Mouse (Mus musculus) right cerebral cortex, adult 2 months (tissue): Measurements from ENCODE around the gene Gm37240.

Experiments used
- DNase-seq, 2 experiments: peaks; one replicate each; pipeline ENCODE4 v3.0.0; 2021 to 2022; ENCODE audit warnings: low spot score in 2 of 2

The Gm37240 gene

DNA sequence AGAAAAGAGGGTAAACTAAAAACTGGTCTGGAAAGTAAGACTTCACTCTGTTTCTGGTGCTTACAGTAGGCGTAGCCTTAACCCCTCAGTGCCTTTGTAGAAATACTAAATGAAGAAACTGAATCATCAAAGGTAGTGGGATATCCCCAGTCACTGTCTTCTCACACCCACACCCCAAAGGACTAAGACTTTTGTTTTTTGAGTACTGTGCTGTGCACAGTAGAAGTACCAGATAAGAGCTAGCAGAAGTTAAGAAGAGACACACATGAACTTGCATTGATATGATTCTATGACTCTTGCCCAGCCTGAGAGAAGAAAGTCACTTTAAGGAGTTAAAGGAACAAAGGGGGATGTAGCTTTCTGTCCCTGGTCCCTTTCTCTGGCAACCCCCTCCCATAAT, 1409.8 kb downstream of the Gm37240 start:
- DNase-seq, result no peak

DNA sequence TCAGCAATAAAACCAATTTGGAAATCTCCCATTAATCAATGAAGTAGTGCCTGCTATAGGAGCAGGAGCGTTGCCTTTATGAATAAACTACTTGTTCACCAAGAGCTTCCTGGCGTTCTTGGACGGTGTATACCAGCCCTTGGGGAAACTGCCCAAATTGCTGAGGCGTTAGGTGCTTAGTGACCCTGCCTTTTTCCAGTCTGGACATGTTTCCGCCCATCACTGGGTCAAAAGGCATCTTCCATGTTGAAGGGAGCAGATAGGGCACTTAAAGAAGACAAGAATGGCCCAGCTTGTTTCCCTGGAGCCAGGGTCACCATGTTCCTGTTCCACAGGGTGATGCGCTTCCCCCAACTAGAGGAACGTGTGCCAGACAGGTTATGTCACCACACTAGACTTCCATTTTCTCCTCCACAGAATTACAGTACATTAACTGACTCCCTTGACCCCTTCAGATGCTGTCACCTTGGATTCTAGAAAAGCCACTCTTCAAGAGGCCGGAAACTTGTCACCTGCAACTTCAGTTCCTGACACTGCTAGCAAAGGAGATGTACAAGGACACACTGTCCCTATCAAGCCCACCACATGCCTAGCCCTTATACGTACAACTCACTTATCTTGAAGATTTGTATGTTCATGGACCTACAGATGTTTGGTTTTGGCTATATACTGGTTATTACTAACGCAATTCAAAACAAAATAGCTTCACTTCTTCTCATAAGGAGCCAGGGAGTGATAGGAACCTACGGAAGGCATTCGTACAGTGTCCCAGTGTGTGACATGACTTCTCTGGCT, 1412.1 kb downstream of the Gm37240 start:
- no peak for DNase-seq

GRCm38 (mm10) chr3:84474398-84474797, 1412.9 kb downstream of the Gm37240 start:
- DNase-seq, result no peak

DNA sequence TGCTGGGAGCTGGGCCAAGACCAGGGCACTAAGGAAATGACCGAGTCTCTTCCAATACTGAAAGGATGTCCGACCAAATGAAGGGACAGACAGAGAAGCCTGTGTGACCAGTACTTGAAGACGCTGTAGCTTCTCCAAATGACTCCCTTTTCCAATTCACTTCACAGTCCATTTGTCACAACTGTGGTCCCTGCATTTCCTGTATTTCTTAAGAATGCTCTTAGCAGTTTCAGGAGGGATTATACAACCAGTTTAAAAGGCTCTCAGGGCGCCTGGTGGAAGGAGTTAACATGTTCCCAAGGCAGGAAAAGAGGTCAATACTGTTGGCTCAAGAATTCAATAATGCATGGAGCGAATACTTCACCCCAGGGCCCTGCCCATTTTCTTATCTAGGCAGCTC, 1414.4 kb downstream of the Gm37240 start:
- DNase-seq, result no peak

GRCm38 (mm10) chr3:84472527-84472926, 1414.8 kb downstream of the Gm37240 start:
- DNase-seq, result no peak

DNA sequence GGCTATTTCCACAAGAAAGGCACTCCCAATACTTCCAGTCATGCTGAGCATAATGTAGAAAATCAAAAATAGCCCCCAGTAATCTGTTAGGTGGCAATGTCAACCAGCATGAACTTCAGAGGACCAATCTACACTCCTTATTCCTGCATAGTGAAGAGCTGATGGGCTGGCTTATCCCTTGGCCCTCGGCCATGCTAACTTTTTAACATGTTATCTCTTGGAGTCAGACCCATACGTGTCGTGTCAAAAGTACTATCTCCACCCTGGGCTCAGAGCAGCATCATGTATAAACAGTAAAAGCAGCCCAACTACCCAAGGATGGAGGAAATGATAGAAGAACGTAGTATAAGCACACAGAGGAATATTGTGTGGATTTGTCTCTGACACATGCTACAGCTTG, 1416.2 kb downstream of the Gm37240 start:
- DNase-seq, result no peak

GRCm38 (mm10) chr3:84468111-84468453, 1419.2 kb downstream of the Gm37240 start:
- no peak for DNase-seq

GRCm38 (mm10) chr3:84467419-84468110, 1419.8 kb downstream of the Gm37240 start:
- DNase-seq, result no peak

DNA sequence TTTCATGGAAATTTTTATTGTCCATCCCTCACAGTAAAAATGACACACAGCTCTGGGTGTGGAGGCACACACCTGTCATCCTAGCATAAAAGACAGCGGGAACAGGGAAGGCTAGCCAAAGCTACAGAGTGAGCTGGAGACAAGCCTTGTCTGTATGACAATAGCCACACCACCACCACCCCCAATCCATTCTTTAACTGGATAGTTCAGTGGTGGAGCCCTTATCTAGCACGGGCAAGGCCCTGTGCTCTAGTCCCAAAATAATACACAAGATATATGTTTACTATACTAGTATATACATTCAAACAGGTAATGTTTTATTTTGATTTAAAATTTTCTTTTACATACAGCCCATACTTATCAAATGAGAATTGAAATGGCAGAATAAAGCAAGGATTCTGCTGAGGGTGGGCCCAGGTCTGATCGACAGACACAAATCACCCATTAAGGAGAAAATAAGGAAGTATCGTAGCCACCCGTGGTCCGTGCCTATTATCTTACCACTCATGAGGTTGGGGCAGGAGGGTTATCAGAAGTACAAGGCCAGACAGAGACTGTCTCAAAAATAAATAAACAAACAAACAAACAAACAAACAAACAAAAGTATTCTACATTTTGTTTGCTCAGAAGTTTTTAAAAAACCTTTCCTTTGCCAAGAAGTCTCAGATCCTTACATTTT, 1421.4 kb downstream of the Gm37240 start:
- DNase-seq, result no peak

- no peak for DNase-seq
Measured at GRCm38 (mm10) chr3:84461687-84462086, 1425.6 kb downstream of the Gm37240 start.

DNA sequence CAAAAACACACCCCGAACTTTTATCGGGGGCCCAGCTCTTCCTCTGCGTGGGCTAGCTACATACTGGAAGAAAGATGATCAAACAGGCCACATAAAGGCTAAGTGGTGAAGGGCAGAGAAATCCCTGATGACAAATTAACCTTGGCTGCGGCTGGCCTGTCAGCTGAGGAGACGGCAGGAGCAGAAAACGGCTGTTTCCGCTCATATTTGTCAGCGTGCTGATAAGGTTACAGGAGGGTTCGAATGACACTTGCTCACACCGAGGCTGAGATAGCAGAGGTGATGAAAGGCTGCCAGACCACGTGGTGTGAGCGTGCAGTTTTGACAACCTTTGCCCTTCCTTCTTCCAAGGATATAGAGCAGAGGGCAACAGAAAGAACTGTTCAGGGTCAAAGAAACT, 1426.4 kb downstream of the Gm37240 start:
- no peak for DNase-seq

DNA sequence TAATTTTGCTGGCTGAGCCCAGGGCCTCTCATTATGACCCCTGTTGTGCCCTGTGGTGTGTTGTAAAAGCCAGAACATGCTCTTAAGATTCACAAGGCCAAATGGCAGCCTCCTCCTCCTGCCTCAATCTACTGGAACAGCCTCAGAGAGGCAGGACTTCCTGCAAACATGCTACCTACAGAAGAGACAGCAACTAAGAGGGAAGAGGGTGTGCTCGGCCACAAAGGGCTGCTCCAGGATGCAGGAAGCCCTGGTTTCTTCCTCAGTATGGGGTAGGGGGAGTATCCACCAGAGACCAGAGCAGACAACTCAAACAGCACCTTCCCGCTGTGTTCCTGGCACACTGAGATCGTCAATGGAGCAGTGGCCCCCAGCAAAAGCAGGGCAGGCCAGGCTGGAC, 1426.8 kb downstream of the Gm37240 start:
- no peak for DNase-seq

DNA sequence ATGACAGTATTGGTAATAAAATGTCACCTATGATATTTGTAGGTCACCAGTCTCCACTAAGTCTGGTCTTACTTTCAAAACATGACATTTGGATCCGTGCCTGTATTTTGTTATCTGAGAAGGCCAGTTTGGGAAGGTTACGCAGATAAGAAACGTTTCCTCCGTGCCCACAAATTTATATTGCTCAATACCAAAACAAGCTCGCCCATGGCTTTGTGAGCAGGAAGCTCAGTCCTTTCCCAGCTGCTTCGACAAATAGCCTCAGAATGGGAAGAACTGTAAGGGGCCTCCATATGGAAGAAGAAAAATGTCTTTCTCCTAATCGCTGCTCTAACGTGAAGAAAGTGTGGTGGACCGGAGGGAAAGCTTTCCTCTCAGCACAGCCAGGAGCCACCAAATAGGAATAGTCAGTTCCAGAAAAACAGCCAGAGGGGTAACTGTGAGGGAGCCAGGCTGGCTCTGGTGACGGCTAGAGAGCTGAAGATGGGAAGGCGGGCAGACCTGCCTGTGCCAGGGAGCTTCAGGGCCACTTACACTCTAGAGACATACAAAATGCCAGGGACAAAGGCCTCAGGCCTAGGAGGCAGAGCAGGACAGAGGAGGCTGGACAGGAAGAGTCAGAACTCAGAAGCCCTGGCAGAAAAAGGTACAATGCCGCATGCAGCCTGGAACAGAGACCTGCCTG, 1431.4 kb downstream of the Gm37240 start:
- no peak for DNase-seq

DNA sequence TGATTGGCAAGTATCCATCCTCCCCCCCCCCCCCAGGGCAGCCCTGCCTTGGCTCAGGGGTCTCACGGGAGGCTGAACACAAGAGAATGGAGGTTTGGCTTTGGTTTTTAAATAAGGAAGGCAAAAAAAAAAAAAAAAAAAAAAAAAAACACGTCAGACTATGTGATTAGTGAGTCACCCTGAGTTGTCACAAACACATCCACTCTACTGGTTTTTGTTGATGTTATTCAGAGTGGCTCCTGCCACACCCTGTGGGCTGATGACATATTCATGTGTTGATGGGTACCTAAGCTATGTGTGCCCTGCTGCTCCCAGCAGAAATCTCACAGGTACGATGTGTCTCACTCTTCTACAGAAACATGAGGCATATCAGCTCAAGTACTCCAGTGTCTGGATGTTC, 1436.7 kb downstream of the Gm37240 start:
- DNase-seq, result no peak

- DNase-seq, result no peak
Measured at GRCm38 (mm10) chr3:84449015-84449414, 1438.3 kb downstream of the Gm37240 start.

DNA sequence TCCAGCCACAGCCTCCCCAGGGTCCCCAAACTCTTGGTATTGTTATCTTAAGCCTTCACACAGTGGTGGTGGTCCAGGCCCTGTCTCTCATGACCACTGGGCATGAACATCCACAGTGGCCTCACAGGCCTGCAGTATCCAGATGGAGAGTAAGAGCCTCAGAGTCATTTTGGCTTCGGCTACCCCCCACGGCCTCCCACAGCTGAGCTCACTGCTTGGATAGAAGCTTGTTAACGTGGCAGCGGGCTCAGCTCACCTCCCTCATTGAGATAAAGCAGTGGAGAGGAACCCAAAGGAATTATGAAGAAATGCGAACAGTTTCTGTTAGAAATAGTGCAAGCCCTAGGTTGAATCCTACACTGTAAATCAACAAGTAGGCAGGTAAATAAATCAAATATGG, 1439.5 kb downstream of the Gm37240 start:
- DNase-seq, result no peak
